ENCODE assay signal across 21 mouse cellular contexts in the genomic region with DNA sequence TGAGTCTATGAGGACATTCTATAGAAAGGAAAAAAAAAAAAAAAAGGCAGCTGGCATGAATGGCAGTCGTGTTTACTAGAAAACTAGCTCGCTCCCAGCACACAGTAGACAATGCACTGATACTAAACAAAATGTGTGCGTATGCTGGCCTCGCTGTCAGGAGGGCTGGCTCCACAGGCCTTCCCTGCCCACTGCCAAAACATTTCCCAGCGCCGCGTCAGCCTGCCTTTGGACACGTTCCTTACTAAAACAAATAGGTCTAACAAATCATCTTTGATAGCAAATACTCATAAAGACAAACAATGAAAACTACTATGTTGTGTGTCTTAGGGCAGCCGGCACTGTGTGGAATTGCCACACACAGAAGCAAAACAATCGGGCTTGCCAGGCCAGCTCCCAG. TPM values are rescaled to one million over a fixed set of nuclear protein-coding genes. Genes with fewer than 3 reads are reported as not detected.
DNase-seq lines count a peak whose midpoint lies in the region; ATAC-seq and TF ChIP-seq lines count a peak whose summit lies in the region.
"Had no signal": no experiment of that assay in that cellular context is flagged by ENCODE, and none has a peak within 500 bp of the region (broad histone marks: within the 10 kb centered on the region; RNA-seq: fewer than 3 reads in every experiment).

No protein-coding gene starts in this region.

- no peak for TF ChIP-seq CTCF in heart, adult 2 months (IDR thresholded peaks at IDR 0.05)

- TF ChIP-seq EP300 in heart, adult 2 months (IDR thresholded peaks at IDR 0.05; ENCODE audit: insufficient read depth, low read depth, low read length): no peak

- intact Hi-C loops in heart, adult 2 months (cut with DNase I): no loop called here
- intact Hi-C loops in left cerebral cortex, postnatal 4 days (cut with DNase I): loop anchor here (5.0 kb wide), 2 partner anchors 695 to 885 kb away; no protein-coding TSS in a partner anchor

- no peak for DNase-seq in heart, adult 2 months
- no peak for DNase-seq in neural tube, embryonic 10.5 days (ENCODE audit: extremely low spot score, low spot score)
- no peak for DNase-seq in left cerebral cortex, postnatal 4 days
- DNase-seq: adrenal gland, postnatal 36 days; gastrocnemius, postnatal 14 days; kidney, adult 11 months; liver, embryonic 13.5 days; right cerebral cortex, postnatal 14 days had no signal

- H3K79me2 ChIP-seq in heart, adult 2 months (replicated peaks; ENCODE audit: control insufficient read depth, insufficient read depth, low read length): no peaks in the 10 kb centered on the region

- WGBS in heart, embryonic 11.5 days (ENCODE audit: insufficient replicate concordance): 47% methylated on average over 10 of the region's 10 CpGs
- WGBS in heart, adult 2 months: 64% methylated on average over 10 of the region's 10 CpGs
- WGBS in hindbrain, embryonic 15.5 days: 41% methylated on average over 10 of the region's 10 CpGs
- 54% methylated on average over 10 of the region's 10 CpGs for WGBS in hindbrain, embryonic 12.5 days
- WGBS in neural tube, embryonic 15.5 days: 47% methylated on average over 10 of the region's 10 CpGs

- H3K4me2 ChIP-seq in heart, embryonic 11.5 days: peak overlapping the region; percentile 7
- H3K4me2 ChIP-seq in hindbrain, embryonic 15.5 days: 0 out of 2 replicates have a peak overlapping the region, but pooled peaks have one; percentile 6
- no peak overlapping the region for H3K4me2 ChIP-seq in hindbrain, embryonic 12.5 days (replicated peaks)
- H3K4me2 ChIP-seq in neural tube, embryonic 15.5 days: peak overlapping the region; percentile 6; the same call in 1 of the 2 replicates
- H3K4me2 ChIP-seq: embryonic facial prominence, embryonic 13.5 days; limb, embryonic 12.5 days; liver, embryonic 13.5 days; midbrain, embryonic 11.5 days; neural tube, embryonic 13.5 days had no signal

- H3K9me3 ChIP-seq in heart, embryonic 11.5 days (replicated peaks; ENCODE audit: control insufficient read depth, low read length): no peaks in the 10 kb centered on the region
- no peaks in the 10 kb centered on the region for H3K9me3 ChIP-seq in hindbrain, embryonic 15.5 days
- H3K9me3 ChIP-seq in hindbrain, embryonic 12.5 days (replicated peaks): no peaks in the 10 kb centered on the region
- H3K9me3 ChIP-seq in neural tube, embryonic 15.5 days (replicated peaks): no peaks in the 10 kb centered on the region
- H3K9me3 ChIP-seq: embryonic facial prominence, embryonic 13.5 days; limb, embryonic 12.5 days; liver, embryonic 13.5 days; neural tube, embryonic 13.5 days had no signal

- TF ChIP-seq POLR2A in heart, adult 2 months (IDR thresholded peaks at IDR 0.05; ENCODE audit: insufficient read depth, low read depth, low read length): no peak

- H3K27me3 ChIP-seq in heart, embryonic 11.5 days (ENCODE audit: control insufficient read depth, insufficient read depth, low read length): peaks cover 42% of the 10 kb centered on the region
- H3K27me3 ChIP-seq in heart, adult 2 months (ENCODE audit: control insufficient read depth, insufficient read depth, low read length): peaks cover 8% of the 10 kb centered on the region
- H3K27me3 ChIP-seq in hindbrain, embryonic 15.5 days: peaks cover 49% of the 10 kb centered on the region
- H3K27me3 ChIP-seq in hindbrain, embryonic 12.5 days: peaks cover 51% of the 10 kb centered on the region
- peaks cover 50% of the 10 kb centered on the region for H3K27me3 ChIP-seq in neural tube, embryonic 15.5 days (replicated peaks)

- H3K4me1 ChIP-seq in heart, embryonic 11.5 days (ENCODE audit: control insufficient read depth, insufficient read depth, low read length): peaks cover 11% of the 10 kb centered on the region
- no peaks in the 10 kb centered on the region; the same call in 1 of the 2 replicates for H3K4me1 ChIP-seq in heart, adult 2 months (ENCODE audit: control insufficient read depth, insufficient read depth, low read length)
- H3K4me1 ChIP-seq in hindbrain, embryonic 15.5 days (replicated peaks): peaks cover 16% of the 10 kb centered on the region
- peaks cover 14% of the 10 kb centered on the region for H3K4me1 ChIP-seq in hindbrain, embryonic 12.5 days
- peaks cover 20% of the 10 kb centered on the region for H3K4me1 ChIP-seq in neural tube, embryonic 15.5 days

- H3K36me3 ChIP-seq in heart, embryonic 11.5 days (ENCODE audit: control insufficient read depth, insufficient read depth, low read length): no peaks in the 10 kb centered on the region
- H3K36me3 ChIP-seq in heart, adult 2 months (ENCODE audit: control insufficient read depth, insufficient read depth, low read length): no peaks in the 10 kb centered on the region
- H3K36me3 ChIP-seq in hindbrain, embryonic 15.5 days: no peaks in the 10 kb centered on the region
- H3K36me3 ChIP-seq in hindbrain, embryonic 12.5 days: no peaks in the 10 kb centered on the region
- no peaks in the 10 kb centered on the region for H3K36me3 ChIP-seq in neural tube, embryonic 15.5 days
- H3K36me3 ChIP-seq: embryonic facial prominence, embryonic 13.5 days; limb, embryonic 12.5 days; liver, embryonic 13.5 days; neural tube, embryonic 13.5 days had no signal

- H3K4me3 ChIP-seq in heart, embryonic 11.5 days (ENCODE audit: low read depth, low read length): no peak overlapping the region
- H3K4me3 ChIP-seq in heart, adult 2 months: no peak overlapping the region
- H3K4me3 ChIP-seq in hindbrain, embryonic 15.5 days: no peak overlapping the region
- H3K4me3 ChIP-seq in hindbrain, embryonic 12.5 days: no peak overlapping the region
- no peak overlapping the region for H3K4me3 ChIP-seq in neural tube, embryonic 15.5 days (replicated peaks)
- H3K4me3 ChIP-seq: embryonic facial prominence, embryonic 13.5 days; limb, embryonic 12.5 days; liver, embryonic 13.5 days; neural tube, embryonic 13.5 days had no signal

- H3K9ac ChIP-seq in heart, embryonic 11.5 days (ENCODE audit: low read depth, low read length): no peak overlapping the region
- H3K9ac ChIP-seq in heart, adult 2 months (ENCODE audit: low read depth, low read length): no peak overlapping the region
- no peak overlapping the region for H3K9ac ChIP-seq in hindbrain, embryonic 15.5 days
- H3K9ac ChIP-seq in hindbrain, embryonic 12.5 days: no peak overlapping the region
- H3K9ac ChIP-seq in neural tube, embryonic 15.5 days (replicated peaks): no peak overlapping the region
- H3K9ac ChIP-seq: embryonic facial prominence, embryonic 13.5 days; limb, embryonic 12.5 days; liver, embryonic 13.5 days; neural tube, embryonic 13.5 days had no signal

- no peak overlapping the region for H3K27ac ChIP-seq in heart, embryonic 11.5 days (ENCODE audit: low read depth, low read length)
- no peak overlapping the region for H3K27ac ChIP-seq in heart, adult 2 months
- no peak overlapping the region for H3K27ac ChIP-seq in hindbrain, embryonic 15.5 days (replicated peaks)
- no peak overlapping the region for H3K27ac ChIP-seq in hindbrain, embryonic 12.5 days
- no peak overlapping the region for H3K27ac ChIP-seq in neural tube, embryonic 15.5 days (replicated peaks)
- H3K27ac ChIP-seq: embryonic facial prominence, embryonic 13.5 days; kidney, postnatal 0 days; left cerebral cortex, adult 2 months; limb, embryonic 12.5 days; liver, embryonic 13.5 days; macrophage; neural tube, embryonic 13.5 days had no signal

- ATAC-seq in heart, embryonic 11.5 days (replicated peaks; ENCODE audit: insufficient number of reproducible peaks, low FRiP score, low TSS enrichment): no peak
- ATAC-seq in hindbrain, embryonic 15.5 days (ENCODE audit: low FRiP score, low read depth): no peak
- no peak for ATAC-seq in hindbrain, embryonic 12.5 days (ENCODE audit: low FRiP score)
- no peak for ATAC-seq in neural tube, embryonic 15.5 days (ENCODE audit: low FRiP score)

RNA-seq across cellular contexts. Expression of a gene that starts 9.1 kb away (rescaled TPM):
- 4.0 and 4.2 TPM in 2 replicates for polyA plus RNA-seq in heart, embryonic 11.5 days (2014; fragmentation: Nextera tagmentation; extraction: Ambion mirVana)
- total RNA-seq in heart, adult 2 months (2021): 1 to 10 TPM; 3.8 to 5.8 TPM
- polyA plus RNA-seq in heart, adult 2 months (2012; rRNA removed): 1.8 and 2.2 TPM in 2 replicates
- 1.4 and 2.0 TPM in 2 replicates for polyA plus RNA-seq in hindbrain, embryonic 15.5 days (2015; fragmentation: Nextera tagmentation; extraction: Ambion mirVana)
- polyA plus RNA-seq in hindbrain, embryonic 12.5 days (2016; fragmentation: Nextera tagmentation; extraction: Ambion mirVana): 11.0 and 11.5 TPM in 2 replicates
- polyA plus RNA-seq in neural tube, embryonic 15.5 days (2015; fragmentation: Nextera tagmentation; extraction: Ambion mirVana): 1.00 and 1.1 TPM in 2 replicates
- total RNA-seq in left cerebral cortex, postnatal 4 days (2021): 1 to 10 TPM; 8.5 TPM
- total RNA-seq: hematopoietic stem cell, adult 5-6 weeks; monocyte, adult 5-6 weeks had no signal
- polyA plus RNA-seq: macrophage had no signal
